Mouse (Mus musculus): ENCODE measurements at regions not wholly inside any gene's neighbourhood (a gene's known extent, or its start where the extent isn't known, plus 50 kb on each side); places are given as distances from the start of the nearest gene placed in this dataset.
"Not testable (repeated sequence)": the region's sequence is repeated elsewhere in the genome, so short reads cannot be mapped to it uniquely, and the experiment has no call there.

- peak; percentile 46 for DNase-seq (ENCODE audit: low read depth)
Measured at GRCm38 (mm10) chr10:86636953-86637376, 68.3 kb downstream of the Hsp90b1 start.

GRCm38 (mm10) chr10:86636515-86636914, 68.8 kb downstream of the Hsp90b1 start:
- DNase-seq (ENCODE audit: low read depth), result not testable (repeated sequence)

GRCm38 (mm10) chr10:86626734-86627133, 78.6 kb downstream of the Hsp90b1 start:
- DNase-seq (ENCODE audit: low read depth), result not testable (repeated sequence)

GRCm38 (mm10) chr10:86617958-86618664, 87.2 kb downstream of the Hsp90b1 start:
- DNase-seq (ENCODE audit: low read depth), result not testable (repeated sequence)

GRCm38 (mm10) chr10:86612341-86612740, 93.0 kb downstream of the Hsp90b1 start:
- peak; percentile 9 for DNase-seq (ENCODE audit: low read depth)

GRCm38 (mm10) chr10:86610027-86610426, 95.3 kb downstream of the Hsp90b1 start:
- peak; percentile 1 for DNase-seq (ENCODE audit: low read depth)

GRCm38 (mm10) chr10:86600843-86601242, 102.1 kb upstream of the Syn3 start:
- not testable (repeated sequence) for DNase-seq (ENCODE audit: low read depth)

GRCm38 (mm10) chr10:86599991-86600390, 101.3 kb upstream of the Syn3 start:
- not testable (repeated sequence) for DNase-seq (ENCODE audit: low read depth)

- not testable (repeated sequence) for DNase-seq (ENCODE audit: low read depth)
Measured at GRCm38 (mm10) chr10:86590211-86590610, 91.5 kb upstream of the Syn3 start.

GRCm38 (mm10) chr10:86566875-86567274, 68.2 kb upstream of the Syn3 start:
- not testable (repeated sequence) for DNase-seq (ENCODE audit: low read depth)

GRCm38 (mm10) chr10:86555843-86556242, 57.1 kb upstream of the Syn3 start:
- DNase-seq (ENCODE audit: low read depth), result no peak

Measured in fibroblast of lung, adult 2 months (primary cell).